ENCODE assay signal across 17 mouse cellular contexts in genomic region chr5:22190333-22190732, GRCm38 (mm10).
"Had no signal": no experiment of that assay in that cellular context is flagged by ENCODE, and none has a peak within 500 bp of the region (broad histone marks: within the 10 kb centered on the region; RNA-seq: fewer than 3 reads in every experiment).

No protein-coding gene starts in this region.

- H3K27ac ChIP-seq: liver, embryonic 14.5 days; midbrain, embryonic 10.5 days; neural tube, embryonic 13.5 days; neural tube, embryonic 15.5 days had no signal

- H3K9me3 ChIP-seq: midbrain, embryonic 10.5 days; neural tube, embryonic 13.5 days; neural tube, embryonic 15.5 days had no signal

- H3K4me2 ChIP-seq: lung, embryonic 14.5 days; neural tube, embryonic 13.5 days; neural tube, embryonic 15.5 days had no signal

- H3K4me3 ChIP-seq: midbrain, embryonic 10.5 days; myocyte; neural tube, embryonic 13.5 days; neural tube, embryonic 15.5 days had no signal

- H3K27me3 ChIP-seq: neural tube, embryonic 13.5 days; neural tube, embryonic 15.5 days had no signal

- DNase-seq: lung, adult 18-20 months; lung, embryonic 14.5 days; lung, postnatal 10 days; lung, postnatal 4 days; retina, postnatal 1 day; right cerebral cortex, adult 18-20 months; right cerebral cortex, postnatal 25 days; right cerebral cortex, postnatal 4 days; spleen, adult 18-20 months; thymus, adult 18-20 months; thymus, postnatal 14 days; thymus, postnatal 36 days had no signal

- H3K9ac ChIP-seq: liver, embryonic 14.5 days; lung, embryonic 14.5 days; neural tube, embryonic 13.5 days; neural tube, embryonic 15.5 days had no signal

- H3K36me3 ChIP-seq: midbrain, embryonic 10.5 days; neural tube, embryonic 13.5 days; neural tube, embryonic 15.5 days had no signal
